Comparison of ENCODE assay signal across 8 mouse cellular contexts in genomic region chr7:126791851-126792720, GRCm38 (mm10). TPM values are rescaled to one million over a fixed set of nuclear protein-coding genes. Genes with fewer than 3 reads are reported as not detected.
DNase-seq lines count a peak whose midpoint lies in the region; ATAC-seq and TF ChIP-seq lines count a peak whose summit lies in the region.

Gene Ppp4c (minus strand): TSS chr7:126792496.

- peak; percentile 93 for ATAC-seq in embryonic facial prominence, embryonic 15.5 days (ENCODE audit: insufficient number of reproducible peaks, low FRiP score, low TSS enrichment, low read depth)
- ATAC-seq in kidney, embryonic 14.5 days (ENCODE audit: low FRiP score, low TSS enrichment): peak; percentile 95
- ATAC-seq in limb, embryonic 15.5 days (ENCODE audit: insufficient number of reproducible peaks, low FRiP score, low TSS enrichment, low read depth): peak; percentile 90

- H3K27me3 ChIP-seq in embryonic facial prominence, embryonic 15.5 days: no peaks in the 10 kb centered on the region
- H3K27me3 ChIP-seq in kidney, embryonic 14.5 days (ENCODE audit: control insufficient read depth, insufficient read depth, low read length): no peaks in the 10 kb centered on the region
- no peaks in the 10 kb centered on the region for H3K27me3 ChIP-seq in limb, embryonic 15.5 days

- 1% methylated on average over 82 of the region's 83 CpGs for WGBS in bone marrow, adult 2 months
- WGBS in embryonic facial prominence, embryonic 15.5 days: under 1% methylated on average over 79 of the region's 83 CpGs
- under 1% methylated on average over 60 of the region's 83 CpGs for WGBS in kidney, embryonic 14.5 days
- under 1% methylated on average over 76 of the region's 83 CpGs for WGBS in limb, embryonic 15.5 days

- peak within 1 kb of the TSS; percentile 56 for H3K4me2 ChIP-seq in embryonic facial prominence, embryonic 15.5 days (replicated peaks)
- peak within 1 kb of the TSS; percentile 75 for H3K4me2 ChIP-seq in kidney, embryonic 14.5 days (replicated peaks; ENCODE audit: low read depth, low read length)
- peak within 1 kb of the TSS; percentile 50 for H3K4me2 ChIP-seq in limb, embryonic 15.5 days

- H3K27ac ChIP-seq in bone marrow, adult 2 months (ENCODE audit: control insufficient read depth, insufficient read depth, low read depth, low read length, poor library complexity): peak within 1 kb of the TSS; percentile 88
- H3K27ac ChIP-seq in embryonic facial prominence, embryonic 15.5 days (replicated peaks): peak within 1 kb of the TSS; percentile 99
- H3K27ac ChIP-seq in kidney, embryonic 14.5 days (ENCODE audit: low read depth, low read length): peak within 1 kb of the TSS; percentile 98
- peak within 1 kb of the TSS; percentile 99 for H3K27ac ChIP-seq in limb, embryonic 15.5 days

- peak within 1 kb of the TSS; percentile 93 for H3K9ac ChIP-seq in embryonic facial prominence, embryonic 15.5 days
- H3K9ac ChIP-seq in kidney, embryonic 14.5 days (ENCODE audit: low read depth, low read length): peak within 1 kb of the TSS; percentile 94
- H3K9ac ChIP-seq in limb, embryonic 15.5 days: peak within 1 kb of the TSS; percentile 83

- H3K4me3 ChIP-seq in bone marrow, adult 2 months (replicated peaks; ENCODE audit: control insufficient read depth, low read depth, low read length): peak within 1 kb of the TSS; percentile 77
- peak within 1 kb of the TSS; percentile 98 for H3K4me3 ChIP-seq in embryonic facial prominence, embryonic 15.5 days (replicated peaks)
- peak within 1 kb of the TSS; percentile 96 for H3K4me3 ChIP-seq in kidney, embryonic 14.5 days (ENCODE audit: low read length)
- H3K4me3 ChIP-seq in limb, embryonic 15.5 days: peak within 1 kb of the TSS; percentile 71

- peaks cover 68% of the 10 kb centered on the region for H3K36me3 ChIP-seq in embryonic facial prominence, embryonic 15.5 days
- peaks cover 64% of the 10 kb centered on the region for H3K36me3 ChIP-seq in kidney, embryonic 14.5 days (ENCODE audit: control insufficient read depth, insufficient read depth, low read length)
- H3K36me3 ChIP-seq in limb, embryonic 15.5 days: peaks cover 64% of the 10 kb centered on the region

- peak; percentile 99 for DNase-seq in 416B (ENCODE audit: low read depth)
- DNase-seq in heart, adult 9 months (ENCODE audit: low spot score in 2 of 2): peak; percentile 95 to 96
- peak; percentile 92 to 94 for DNase-seq in monocyte, adult 2 months (ENCODE audit: low read depth in 1 of 2, low spot score in 2 of 2)
- DNase-seq in spleen, postnatal 36 days (ENCODE audit: low spot score in 2 of 2): peak; percentile 98 to 99

- no peak for TF ChIP-seq CTCF in bone marrow, adult 2 months (IDR thresholded peaks at IDR 0.05; ENCODE audit: control insufficient read depth, insufficient read depth, low read length)

- peak; percentile 83; the same call in 1 of the 2 replicates for TF ChIP-seq POLR2A in bone marrow, adult 2 months (IDR thresholded peaks at IDR 0.05; ENCODE audit: borderline replicate concordance, control insufficient read depth, low read depth, low read length)

- H3K4me1 ChIP-seq in bone marrow, adult 2 months (ENCODE audit: control insufficient read depth, insufficient read depth, low read length): peaks cover 3% of the 10 kb centered on the region
- peaks cover 32% of the 10 kb centered on the region for H3K4me1 ChIP-seq in embryonic facial prominence, embryonic 15.5 days
- peaks cover 13% of the 10 kb centered on the region for H3K4me1 ChIP-seq in kidney, embryonic 14.5 days (ENCODE audit: control insufficient read depth, insufficient read depth, low read length)
- H3K4me1 ChIP-seq in limb, embryonic 15.5 days: peaks cover 28% of the 10 kb centered on the region

- H3K9me3 ChIP-seq in embryonic facial prominence, embryonic 15.5 days (replicated peaks): no peaks in the 10 kb centered on the region
- H3K9me3 ChIP-seq in kidney, embryonic 14.5 days (ENCODE audit: control insufficient read depth, low read length): no peaks in the 10 kb centered on the region
- no peaks in the 10 kb centered on the region for H3K9me3 ChIP-seq in limb, embryonic 15.5 days

RNA-seq across cellular contexts. Expression of gene Ppp4c, which starts in this region (rescaled TPM):
- 90.6 and 130 TPM in 2 replicates for polyA plus RNA-seq in bone marrow, adult 2 months (2011; ENCODE audit: insufficient read depth, insufficient read length, low replicate concordance, missing spikeins)
- polyA plus RNA-seq in embryonic facial prominence, embryonic 15.5 days (2015; fragmentation: Nextera tagmentation; extraction: Ambion mirVana): 232 and 234 TPM in 2 replicates
- polyA plus RNA-seq in kidney, embryonic 14.5 days (2014; fragmentation: Nextera tagmentation; extraction: Ambion mirVana): 294 and 371 TPM in 2 replicates
- 212 and 227 TPM in 2 replicates for polyA plus RNA-seq in limb, embryonic 15.5 days (2015; fragmentation: Nextera tagmentation; extraction: Ambion mirVana)

Comparison
In these comparisons a context has a peak if more than half of its experiments do, and no peak if none do; other contexts are left out.
1. Peak in every context shown above with its lines: DNase-seq, ATAC-seq, H3K4me3 ChIP-seq and H3K27ac ChIP-seq.